Mouse (Mus musculus) kidney, adult 2 months (tissue): Measurements from ENCODE around the gene Doc2b. TPM values are rescaled to one million over a fixed set of nuclear protein-coding genes. Genes with fewer than 3 reads are reported as not detected.

Experiments
- DNase-seq: peaks from one replicate; pipeline ENCODE4 v3.0.0; 2021
- H3K27ac ChIP-seq: fragments of 200-500 bp; 2 replicates; pipeline ENCODE4 v1.5.1; 2012; ENCODE audit warnings: low read depth, low read length, control low read depth, inconsistent platforms; ENCODE audit not compliant: insufficient read depth
- H3K27me3 ChIP-seq: fragments of 200-500 bp; replicated peaks from 2 replicates; pipeline ENCODE4 v1.6.1; 2012; ENCODE audit warnings: mild to moderate bottlenecking, moderate library complexity, low read length, inconsistent platforms; ENCODE audit not compliant: control insufficient read depth, insufficient read depth
- H3K36me3 ChIP-seq: fragments of 200-500 bp; 2 replicates; pipeline ENCODE4 v1.6.1; 2012; ENCODE audit warnings: mild to moderate bottlenecking, moderate library complexity, low read length, inconsistent platforms; ENCODE audit not compliant: control insufficient read depth, insufficient read depth
- H3K4me1 ChIP-seq: fragments of 200-500 bp; 2 replicates; pipeline ENCODE4 v1.6.1; 2011; ENCODE audit warnings: low read length; ENCODE audit not compliant: control insufficient read depth, insufficient read depth
- H3K4me3 ChIP-seq: fragments of 200-500 bp; 2 replicates; pipeline ENCODE4 v1.5.1; 2011; ENCODE audit warnings: mild to moderate bottlenecking, low read depth, low read length, control low read depth; ENCODE audit not compliant: insufficient read depth
- CTCF ChIP-seq: fragments of 200-500 bp; conservative IDR thresholded peaks from 2 replicates; pipeline ENCODE4 v1.5.1; 2011; ENCODE audit warnings: low read depth, mild to moderate bottlenecking, control low read depth, low read length, moderate library complexity, mixed read lengths; ENCODE audit not compliant: insufficient read depth, insufficient read length
- POLR2A ChIP-seq: fragments of 200-500 bp; IDR thresholded peaks from one replicate; pipeline ENCODE4 v1.6.1; 2011; ENCODE audit warnings: low read depth, low read length, control low read depth
- WGBS: fragments of 180-500 bp; shearing (Covaris S2); methylation state at CpG from one replicate; pipeline ENCODE4 v1.1.7; 2018; 5-methylcytosine and 5-hydroxymethylcytosine counted together
- polyA plus RNA-seq: library from polyadenylated mRNA; depleted of rRNA; stranded (reverse); fragments of >200 nt; gene quantifications from 2 replicates; pipeline ENCODE4 v1.2.3, GENCODE M21; 2012; rRNA removed

Gene Doc2b
- polyA plus RNA-seq, 1 experiment: 0.36 TPM

DNA sequence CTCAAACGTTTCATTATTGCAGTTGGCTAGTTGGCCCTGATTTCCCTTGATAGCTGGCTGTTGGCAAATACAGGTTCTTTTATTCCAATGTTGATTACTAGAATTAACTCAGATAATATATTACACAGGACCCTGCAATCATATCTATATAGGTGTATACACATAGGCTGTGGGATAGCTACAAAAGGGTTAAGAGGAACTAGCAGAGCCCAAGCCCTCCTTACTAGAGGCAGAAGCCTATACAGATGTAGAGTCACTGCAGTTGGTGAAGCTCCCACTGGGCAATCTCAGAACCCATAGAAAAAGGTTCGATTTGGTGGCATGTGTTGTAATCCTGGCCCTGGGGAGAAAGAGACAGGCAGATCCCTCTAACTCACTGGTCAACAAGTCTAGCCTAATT is 68.7 kb downstream of the Doc2b start:
- WGBS: 78% methylated on average over 2 of the region's 2 CpGs
- H3K36me3 ChIP-seq: no peaks in the 10 kb centered on the region
- H3K27ac ChIP-seq: no peak overlapping the region
- DNase-seq: no peak
- no peaks in the 10 kb centered on the region for H3K4me1 ChIP-seq
- H3K4me3 ChIP-seq: no peak overlapping the region
- no peak for TF ChIP-seq POLR2A
- TF ChIP-seq CTCF: no peak
- H3K27me3 ChIP-seq: no peaks in the 10 kb centered on the region

DNA sequence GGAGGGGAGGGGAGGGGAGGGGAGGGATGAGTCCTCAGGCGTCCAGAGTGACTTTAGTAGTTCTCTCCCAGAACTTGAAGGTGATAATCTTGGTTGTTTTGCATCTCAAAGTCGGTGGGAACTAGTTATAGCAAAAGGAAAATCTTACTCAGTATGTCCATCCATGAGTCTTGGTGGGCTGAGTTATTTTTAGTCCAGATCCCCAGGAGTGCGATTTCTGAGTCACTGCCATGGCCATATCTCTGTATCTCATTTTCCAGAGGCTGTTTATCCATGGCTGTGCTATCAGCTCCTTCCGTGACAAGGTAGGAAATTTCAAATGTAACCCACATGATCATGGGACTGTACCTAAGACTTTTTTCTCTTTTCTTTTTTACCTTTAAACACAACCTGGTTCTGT is 73.5 kb downstream of the Doc2b start:
- Histone ChIP-seq H3K4me3 (no peak overlapping the region), H3K36me3 (no peaks in the 10 kb centered on the region), H3K27me3 (no peaks in the 10 kb centered on the region), H3K4me1 (no peaks in the 10 kb centered on the region), H3K27ac (no peak overlapping the region)
- WGBS: 55% methylated on average over 4 of the region's 4 CpGs
- no peak for TF ChIP-seq CTCF
- no peak for DNase-seq

Other genes with a start within 250 kb of the Doc2b start
- gene Pitpna, start 208.0 kb downstream of the Doc2b start, polyA plus RNA-seq: 43.8 and 60.3 TPM in 2 replicates
- gene Inpp5k, start 165.1 kb downstream of the Doc2b start, polyA plus RNA-seq: 69.1 and 71.5 TPM in 2 replicates
- gene Myo1c, start 145.5 kb downstream of the Doc2b start, polyA plus RNA-seq: 88.9 and 99.7 TPM in 2 replicates
- 48.4 and 62.4 TPM in 2 replicates for gene Crk, start 116.8 kb downstream of the Doc2b start, polyA plus RNA-seq
- gene Ywhae, start 63.2 kb downstream of the Doc2b start, polyA plus RNA-seq: 194 and 274 TPM in 2 replicates
- 11.9 and 12.6 TPM in 2 replicates for gene Rph3al, start 142.4 kb upstream of the Doc2b start, polyA plus RNA-seq
- 0.08 and 0.10 TPM in 2 replicates for gene 1700016K19Rik, start 203.9 kb upstream of the Doc2b start, polyA plus RNA-seq
- gene Rflnb, start 231.7 kb upstream of the Doc2b start, polyA plus RNA-seq: 15.8 and 18.8 TPM in 2 replicates